Mouse (Mus musculus) hindbrain, embryonic 12.5 days (tissue): ENCODE results near the gene Tcf7l1. TPM values are rescaled to one million over a fixed set of nuclear protein-coding genes. Genes with fewer than 3 reads are reported as not detected.

Experiments
- ATAC-seq: fragments of 200-750 bp; cut with Nextera tagmentation; 2 replicates; pipeline ENCODE4 v1.8.0; 2017; ENCODE audit warnings: moderate TSS enrichment; ENCODE audit not compliant: low FRiP score
- H3K27ac ChIP-seq: fragments of 300-500 bp; sonication (generic); 2 replicates; pipeline ENCODE4 v1.5.1; 2016; ENCODE audit warnings: mild to moderate bottlenecking
- H3K27me3 ChIP-seq: fragments of 300-500 bp; sonication (generic); 2 replicates; pipeline ENCODE4 v1.6.1; 2016; ENCODE audit warnings: mild to moderate bottlenecking
- H3K36me3 ChIP-seq: fragments of 300-500 bp; sonication (generic); 2 replicates; pipeline ENCODE4 v1.6.1; 2016; ENCODE audit warnings: mild to moderate bottlenecking
- H3K4me1 ChIP-seq: fragments of 300-500 bp; sonication (generic); 2 replicates; pipeline ENCODE4 v1.6.1; 2016
- H3K4me2 ChIP-seq: fragments of 300-500 bp; sonication (generic); replicated peaks from 2 replicates; pipeline ENCODE4 v1.6.1; 2016; ENCODE audit warnings: mild to moderate bottlenecking
- H3K4me3 ChIP-seq: fragments of 300-500 bp; sonication (generic); 2 replicates; pipeline ENCODE4 v1.5.1; 2016; ENCODE audit warnings: mild to moderate bottlenecking
- H3K9ac ChIP-seq: fragments of 300-500 bp; sonication (generic); 2 replicates; pipeline ENCODE4 v1.6.1; 2016; ENCODE audit warnings: mild to moderate bottlenecking, moderate library complexity
- H3K9me3 ChIP-seq: fragments of 300-500 bp; sonication (generic); replicated peaks from 2 replicates; pipeline ENCODE4 v1.6.1; 2016; ENCODE audit warnings: mild to moderate bottlenecking
- WGBS: fragments of 180-500 bp; shearing (Covaris S2); methylation state at CpG from one replicate; pipeline ENCODE4 v1.1.7; 2016; 5-methylcytosine and 5-hydroxymethylcytosine counted together
- polyA plus RNA-seq: library from polyadenylated mRNA; unstranded; fragments of >200 nt; fragmentation: Nextera tagmentation; extraction: Ambion mirVana; gene quantifications from 2 replicates; pipeline ENCODE4 v1.2.1, GENCODE M21; 2016

Gene Tcf7l1
- polyA plus RNA-seq, 1 experiment from 2014 or later, result 24.7 TPM

DNA sequence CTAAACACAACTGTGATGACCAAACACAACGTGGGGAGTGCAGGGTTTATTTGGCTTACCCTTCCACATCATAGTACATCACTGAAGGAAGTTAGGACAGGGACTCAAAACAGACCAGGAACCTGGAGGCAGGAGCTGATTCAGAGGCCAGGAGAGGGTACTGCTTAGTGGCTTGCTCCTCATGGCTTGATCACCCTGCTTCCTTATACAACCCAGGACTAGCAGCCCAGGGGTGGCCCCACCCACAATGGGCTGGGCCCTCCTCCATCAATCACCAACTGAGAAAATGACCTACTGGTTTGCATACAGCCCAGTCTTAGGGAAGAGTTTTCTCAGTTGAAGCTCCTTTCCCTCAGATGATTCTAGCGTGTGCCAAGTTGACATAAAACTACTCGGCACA is 68.2 kb downstream of the Tcf7l1 start:
- H3K27me3 ChIP-seq, result no peaks in the 10 kb centered on the region
- H3K4me3 ChIP-seq, result no peak overlapping the region
- 96% methylated on average over 3 of the region's 3 CpGs for WGBS
- H3K27ac ChIP-seq, result no peak overlapping the region
- H3K9ac ChIP-seq, result no peak overlapping the region
- H3K9me3 ChIP-seq, result no peaks in the 10 kb centered on the region
- ATAC-seq, result no peak
- no peak overlapping the region for H3K4me2 ChIP-seq
- H3K4me1 ChIP-seq, result peaks cover 25% of the 10 kb centered on the region
- H3K36me3 ChIP-seq, result no peaks in the 10 kb centered on the region; the same call in 1 of the 2 replicates

GRCm38 (mm10) chr6:72714726-72715125 is 74.3 kb downstream of the Tcf7l1 start:
- H3K4me3 ChIP-seq, result no peak overlapping the region
- 65% methylated on average over 4 of the region's 4 CpGs for WGBS
- H3K4me1 ChIP-seq, result peaks cover 42% of the 10 kb centered on the region
- no peak for ATAC-seq
- peak overlapping the region; percentile 49; the same call in 1 of the 2 replicates for H3K27ac ChIP-seq
- H3K9ac ChIP-seq, result no peak overlapping the region
- no peaks in the 10 kb centered on the region; the same call in 1 of the 2 replicates for H3K36me3 ChIP-seq
- no peaks in the 10 kb centered on the region; the same call in 1 of the 2 replicates for H3K27me3 ChIP-seq
- H3K4me2 ChIP-seq, result no peak overlapping the region
- H3K9me3 ChIP-seq, result no peaks in the 10 kb centered on the region

DNA sequence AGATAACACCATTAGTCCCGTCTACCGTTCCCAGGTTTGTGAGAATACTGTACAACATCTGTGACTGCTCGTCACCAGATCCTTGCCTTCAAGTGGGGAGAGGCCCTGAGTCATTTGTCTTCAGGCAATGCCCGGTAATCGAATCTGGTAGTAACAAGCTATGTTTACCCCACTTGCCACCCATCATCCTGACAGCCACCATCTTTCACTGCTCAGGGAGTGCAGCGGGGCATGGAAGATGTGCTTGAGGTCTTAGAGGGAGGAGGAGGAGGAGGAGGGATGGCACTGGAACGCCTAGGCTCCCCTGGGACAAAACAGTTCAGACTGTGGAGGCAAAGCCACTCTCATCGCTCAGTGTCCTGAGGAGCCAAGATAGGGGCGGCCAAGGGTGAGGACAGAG is 74.8 kb downstream of the Tcf7l1 start:
- peak; percentile 77 for ATAC-seq
- peaks cover 42% of the 10 kb centered on the region for H3K4me1 ChIP-seq
- H3K4me3 ChIP-seq, result no peak overlapping the region
- no peak overlapping the region for H3K9ac ChIP-seq
- peak overlapping the region; percentile 49; the same call in 1 of the 2 replicates for H3K27ac ChIP-seq
- WGBS, result 33% methylated on average over 9 of the region's 9 CpGs
- H3K27me3 ChIP-seq, result no peaks in the 10 kb centered on the region; the same call in 1 of the 2 replicates
- no peaks in the 10 kb centered on the region for H3K9me3 ChIP-seq
- no peak overlapping the region for H3K4me2 ChIP-seq
- H3K36me3 ChIP-seq, result no peaks in the 10 kb centered on the region; the same call in 1 of the 2 replicates

DNA sequence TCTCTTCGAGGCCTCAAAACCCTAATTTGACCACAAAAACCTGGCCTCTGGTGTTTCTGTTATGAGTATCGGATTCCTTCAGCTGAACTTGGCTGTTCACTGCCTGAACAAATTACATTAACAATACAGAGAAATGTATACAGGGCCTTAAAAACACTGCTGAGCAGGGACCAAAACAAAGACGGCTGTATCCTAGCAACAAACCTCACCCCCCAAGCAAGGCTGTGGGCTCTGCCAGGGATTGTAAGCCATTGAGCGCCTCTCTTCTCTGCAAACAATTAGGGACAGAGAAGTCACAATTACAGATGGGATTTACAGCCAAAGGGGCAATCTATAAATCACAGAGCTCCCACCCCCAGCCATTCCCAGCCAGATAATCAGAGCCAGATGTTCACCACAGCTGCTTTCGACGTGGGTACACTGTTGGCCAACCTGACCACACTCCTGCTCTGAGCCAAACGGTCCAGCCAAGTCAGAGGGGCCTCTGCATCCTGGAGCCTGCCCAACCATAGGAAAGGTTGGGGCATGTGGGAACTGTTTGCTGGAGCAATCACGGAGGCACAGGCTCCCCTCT is 77.5 kb downstream of the Tcf7l1 start:
- no peak overlapping the region for H3K9ac ChIP-seq
- H3K27me3 ChIP-seq, result peaks cover 3% of the 10 kb centered on the region; the same call in 1 of the 2 replicates
- H3K9me3 ChIP-seq, result no peaks in the 10 kb centered on the region
- H3K36me3 ChIP-seq, result no peaks in the 10 kb centered on the region
- H3K4me2 ChIP-seq, result no peak overlapping the region
- whole genome bisulfite sequencing, result 6% methylated on average over 8 of the region's 8 CpGs
- ATAC-seq, result peak; percentile 85
- H3K4me1 ChIP-seq, result peaks cover 51% of the 10 kb centered on the region
- peak overlapping the region; percentile 73 for H3K27ac ChIP-seq
- H3K4me3 ChIP-seq, result no peak overlapping the region

DNA sequence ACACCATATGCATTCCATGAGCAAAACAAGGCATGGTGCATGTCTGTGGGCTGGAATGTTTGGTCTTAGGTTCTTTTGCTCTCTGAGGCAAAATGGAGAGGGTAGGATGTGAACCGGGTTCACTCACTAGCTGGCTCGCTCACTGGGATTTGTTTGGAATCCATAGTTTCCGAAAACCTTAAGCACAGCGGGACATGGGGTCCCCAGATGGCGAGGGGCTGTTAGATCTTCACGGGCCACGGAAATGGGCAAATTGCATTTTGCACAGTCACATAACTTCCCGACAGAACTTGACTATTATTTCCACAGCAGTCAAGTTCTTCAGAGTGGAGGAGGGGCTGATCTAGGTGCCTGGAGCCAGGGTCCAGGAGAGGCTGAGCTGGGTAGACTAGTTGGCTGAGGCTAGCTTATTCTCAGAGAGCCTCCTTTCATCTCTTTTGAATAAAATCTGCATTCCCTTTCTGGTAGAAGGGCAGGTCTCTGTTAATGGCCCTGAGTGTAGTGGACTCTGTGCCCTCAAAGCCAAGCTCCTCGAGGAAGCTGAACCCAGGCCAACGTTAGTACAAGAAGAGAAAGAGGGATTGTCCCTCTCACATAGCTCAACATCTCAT is 78.1 kb downstream of the Tcf7l1 start:
- 0 out of 2 replicates have a peak overlapping the region, but pooled peaks have one; percentile 9 for H3K4me2 ChIP-seq
- peak; percentile 57 for ATAC-seq
- no peak overlapping the region for H3K9ac ChIP-seq
- peak overlapping the region; percentile 73 for H3K27ac ChIP-seq
- H3K4me3 ChIP-seq, result no peak overlapping the region
- H3K4me1 ChIP-seq, result peaks cover 51% of the 10 kb centered on the region
- H3K27me3 ChIP-seq, result peaks cover 3% of the 10 kb centered on the region; the same call in 1 of the 2 replicates
- H3K36me3 ChIP-seq, result no peaks in the 10 kb centered on the region
- 46% methylated on average over 10 of the region's 10 CpGs for WGBS
- no peaks in the 10 kb centered on the region for H3K9me3 ChIP-seq

DNA sequence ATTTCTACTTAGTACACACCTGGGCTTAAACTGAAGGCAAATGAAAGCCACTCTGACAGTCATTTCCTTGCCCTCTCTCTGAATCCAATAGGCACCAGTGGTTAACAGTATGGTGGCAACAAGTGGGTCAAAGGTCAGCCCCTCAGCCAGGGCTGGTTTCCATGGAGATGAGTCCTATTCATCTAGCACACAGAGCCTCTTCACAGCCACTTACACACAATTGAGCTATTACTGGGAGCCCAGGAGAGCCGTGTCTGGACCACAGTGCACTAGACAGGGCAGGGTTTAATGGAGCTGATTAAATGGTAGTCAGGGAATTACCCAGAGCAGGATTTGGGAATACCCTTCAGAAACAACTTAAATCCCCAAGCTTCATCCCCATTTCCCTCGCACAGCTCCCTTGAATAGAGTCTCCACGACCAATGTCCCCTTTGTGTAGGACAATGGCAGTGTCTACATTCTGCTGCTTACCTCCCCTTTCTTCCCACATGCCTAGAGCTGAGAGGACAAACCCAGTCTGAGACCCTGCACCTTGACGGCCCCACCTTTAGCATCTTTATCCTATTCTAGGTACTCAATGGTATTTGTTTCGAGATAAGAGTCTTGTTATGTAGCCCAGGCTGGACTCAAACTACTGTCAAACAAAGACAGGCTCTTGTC is 89.5 kb downstream of the Tcf7l1 start:
- H3K4me3 ChIP-seq, result no peak overlapping the region
- ATAC-seq, result peak; percentile 86
- peaks cover 30% of the 10 kb centered on the region for H3K4me1 ChIP-seq
- H3K9ac ChIP-seq, result no peak overlapping the region
- H3K27ac ChIP-seq, result no peak overlapping the region
- no peak overlapping the region for H3K4me2 ChIP-seq
- no peaks in the 10 kb centered on the region for H3K9me3 ChIP-seq
- WGBS, result 28% methylated on average over 5 of the region's 5 CpGs
- H3K36me3 ChIP-seq, result no peaks in the 10 kb centered on the region
- no peaks in the 10 kb centered on the region; the same call in 1 of the 2 replicates for H3K27me3 ChIP-seq

DNA sequence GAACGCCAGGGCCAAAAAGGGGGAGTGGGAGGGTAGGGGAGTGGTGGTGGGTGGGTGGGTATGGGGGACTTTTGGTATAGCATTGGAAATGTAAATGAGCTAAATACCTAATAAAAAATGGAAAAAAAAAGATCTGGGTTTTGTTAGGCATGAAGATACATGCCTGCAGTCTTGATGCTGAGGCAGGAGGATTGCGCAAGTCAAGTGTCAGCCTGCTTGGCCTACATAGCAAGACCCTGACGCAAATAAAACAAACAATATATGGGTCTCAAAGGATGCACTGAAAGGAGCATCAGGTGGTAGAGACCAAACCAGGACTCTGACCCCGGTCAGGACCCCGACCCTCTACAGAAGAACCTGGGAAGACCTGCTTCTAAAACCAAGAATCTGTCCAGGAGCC is 90.5 kb downstream of the Tcf7l1 start:
- peaks cover 31% of the 10 kb centered on the region for H3K4me1 ChIP-seq
- 91% methylated on average over 5 of the region's 5 CpGs for WGBS
- no peak for ATAC-seq

DNA sequence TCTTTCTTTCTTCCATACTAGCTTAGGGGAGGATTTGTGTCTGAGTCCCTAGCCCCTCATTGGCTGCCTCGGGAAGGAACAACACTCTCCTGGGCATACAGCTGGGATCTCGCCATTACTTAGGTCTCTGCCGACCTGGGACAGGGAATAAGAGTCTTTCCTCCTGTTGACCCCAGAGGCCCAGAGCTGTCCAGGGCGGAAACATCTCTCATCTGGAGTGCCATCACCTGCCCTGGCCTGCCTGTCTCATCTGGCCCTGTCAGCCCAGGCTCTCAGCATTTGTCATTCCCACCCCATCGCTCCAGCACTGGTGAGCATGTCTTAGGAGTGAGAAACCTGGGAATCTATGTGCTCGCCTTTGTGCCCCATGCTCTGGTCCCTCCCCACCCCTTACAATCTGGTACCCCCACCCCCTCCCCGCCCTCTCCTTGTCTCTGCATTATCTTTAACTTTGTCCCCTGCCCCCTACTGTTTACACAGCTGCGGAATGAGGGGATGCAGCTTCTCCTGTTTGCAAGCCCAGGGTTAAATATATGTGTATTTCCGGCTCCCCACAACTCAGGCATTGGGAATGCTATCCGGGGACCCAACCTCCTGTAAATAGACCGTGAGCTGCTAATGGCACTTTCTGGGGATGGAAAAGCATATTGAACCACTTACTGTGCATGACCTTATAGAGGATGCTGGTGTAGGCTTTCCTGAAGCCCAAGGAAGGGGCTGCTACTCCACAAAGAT is 92.3 kb downstream of the Tcf7l1 start:
- Histone ChIP-seq H3K27me3 (no peaks in the 10 kb centered on the region; the same call in 1 of the 2 replicates), H3K4me1 (peaks cover 35% of the 10 kb centered on the region), H3K9me3 (no peaks in the 10 kb centered on the region), H3K4me3 (no peak overlapping the region), H3K4me2 (no peak overlapping the region), H3K27ac (0 out of 2 replicates have a peak overlapping the region, but pooled peaks have one; percentile 35), H3K36me3 (no peaks in the 10 kb centered on the region), H3K9ac (no peak overlapping the region)
- 36% methylated on average over 11 of the region's 11 CpGs for WGBS
- ATAC-seq, result no peak

More for the DNA sequence above, 90.5 kb downstream of the Tcf7l1 start:
- Histone ChIP-seq H3K4me2 (no peak overlapping the region), H3K9ac (no peak overlapping the region), H3K4me3 (no peak overlapping the region), H3K9me3 (no peaks in the 10 kb centered on the region), H3K36me3 (no peaks in the 10 kb centered on the region), H3K27ac (no peak overlapping the region), H3K27me3 (no peaks in the 10 kb centered on the region; the same call in 1 of the 2 replicates)

DNA sequence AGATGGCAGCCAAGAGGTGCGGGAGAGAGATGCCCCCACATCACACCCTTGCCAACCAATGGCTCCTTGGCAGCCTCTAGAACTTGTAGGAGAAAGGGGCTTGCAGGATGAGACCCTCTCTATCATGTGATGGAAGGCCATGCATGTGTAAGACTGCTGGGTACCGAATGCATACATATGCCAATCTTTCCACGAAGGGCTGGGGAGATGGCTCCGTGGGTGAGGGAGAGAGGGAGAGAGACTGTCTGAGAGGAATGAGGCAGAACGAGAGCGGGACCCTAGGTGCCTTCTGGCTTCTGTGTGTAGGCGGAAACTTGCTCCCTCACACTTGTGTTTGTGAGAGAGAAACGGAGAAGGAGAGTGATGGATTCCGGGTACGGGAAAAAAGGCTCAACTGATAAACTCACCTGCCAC is 94.3 kb downstream of the Tcf7l1 start:
- Histone ChIP-seq H3K4me1 (peaks cover 44% of the 10 kb centered on the region), H3K4me3 (no peak overlapping the region), H3K36me3 (no peaks in the 10 kb centered on the region), H3K9me3 (no peaks in the 10 kb centered on the region), H3K27ac (no peak overlapping the region), H3K27me3 (no peaks in the 10 kb centered on the region; the same call in 1 of the 2 replicates), H3K4me2 (no peak overlapping the region), H3K9ac (no peak overlapping the region)
- WGBS, result 73% methylated on average over 10 of the region's 10 CpGs
- ATAC-seq, result no peak

GRCm38 (mm10) chr6:72694047-72694790 is 94.8 kb downstream of the Tcf7l1 start:
- Histone ChIP-seq H3K27ac (no peak overlapping the region), H3K27me3 (no peaks in the 10 kb centered on the region; the same call in 1 of the 2 replicates)
- ATAC-seq, result no peak

GRCm38 (mm10) chr6:72692469-72692868 is 96.6 kb downstream of the Tcf7l1 start:
- Histone ChIP-seq H3K36me3 (no peaks in the 10 kb centered on the region), H3K4me1 (peaks cover 34% of the 10 kb centered on the region), H3K27me3 (no peaks in the 10 kb centered on the region; the same call in 1 of the 2 replicates), H3K9ac (no peak overlapping the region), H3K4me3 (no peak overlapping the region), H3K4me2 (no peak overlapping the region), H3K9me3 (no peaks in the 10 kb centered on the region), H3K27ac (no peak overlapping the region)
- ATAC-seq, result no peak
- 80% methylated on average over 6 of the region's 6 CpGs for WGBS

More at GRCm38 (mm10) chr6:72694047-72694790, 94.8 kb downstream of the Tcf7l1 start:
- Histone ChIP-seq H3K4me3 (no peak overlapping the region), H3K4me2 (no peak overlapping the region), H3K36me3 (no peaks in the 10 kb centered on the region), H3K4me1 (peaks cover 38% of the 10 kb centered on the region), H3K9ac (no peak overlapping the region), H3K9me3 (no peaks in the 10 kb centered on the region)
- WGBS, result 66% methylated on average over 5 of the region's 5 CpGs
